Mouse (Mus musculus): ENCODE measurements at regions not wholly inside any gene's neighbourhood (a gene's known extent, or its start where the extent isn't known, plus 50 kb on each side); places are given as distances from the start of the nearest gene placed in this dataset.

DNA sequence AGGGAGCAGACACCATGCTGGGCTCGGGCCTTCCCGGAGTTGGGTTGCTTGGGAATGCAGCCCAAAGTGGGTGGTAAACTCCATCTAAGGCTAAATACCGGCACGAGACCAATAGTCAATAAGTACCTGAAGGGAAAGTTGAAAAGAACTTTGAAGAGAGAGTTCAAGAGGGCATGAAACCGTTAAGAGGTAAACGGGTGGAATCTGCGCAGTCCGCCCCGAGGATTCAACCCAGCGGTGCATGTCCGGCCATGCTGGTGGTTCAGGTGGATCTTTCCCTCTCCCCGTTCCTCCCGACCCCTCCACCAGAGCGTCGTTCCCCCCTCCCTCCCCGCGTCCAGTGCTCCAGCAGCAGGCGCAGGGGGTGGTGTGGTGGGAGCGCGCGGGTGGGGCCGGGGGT is 179.1 kb upstream of the Arhgef26 start:
- peak; percentile 53 for DNase-seq (ENCODE audit: low spot score)

DNA sequence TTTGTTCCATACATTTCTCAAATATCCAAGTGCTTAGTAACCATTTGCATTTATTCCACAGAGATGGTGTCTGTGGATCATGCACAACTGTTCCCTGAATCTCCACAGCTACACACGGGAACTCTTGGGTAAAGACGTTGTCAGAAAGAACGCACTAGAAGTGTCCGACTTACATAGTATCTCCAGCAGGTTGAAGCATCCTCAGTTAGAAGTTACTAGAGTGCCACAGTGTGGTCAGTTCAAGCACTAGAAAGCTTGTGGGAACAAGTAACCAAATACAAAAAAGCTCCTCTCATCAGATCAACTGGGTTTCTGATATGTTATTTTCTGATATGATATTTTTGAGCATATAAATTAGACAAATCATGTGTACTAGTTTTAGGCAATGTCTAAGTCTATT is 167.5 kb upstream of the Arhgef26 start:
- DNase-seq (ENCODE audit: low spot score), result no peak

DNA sequence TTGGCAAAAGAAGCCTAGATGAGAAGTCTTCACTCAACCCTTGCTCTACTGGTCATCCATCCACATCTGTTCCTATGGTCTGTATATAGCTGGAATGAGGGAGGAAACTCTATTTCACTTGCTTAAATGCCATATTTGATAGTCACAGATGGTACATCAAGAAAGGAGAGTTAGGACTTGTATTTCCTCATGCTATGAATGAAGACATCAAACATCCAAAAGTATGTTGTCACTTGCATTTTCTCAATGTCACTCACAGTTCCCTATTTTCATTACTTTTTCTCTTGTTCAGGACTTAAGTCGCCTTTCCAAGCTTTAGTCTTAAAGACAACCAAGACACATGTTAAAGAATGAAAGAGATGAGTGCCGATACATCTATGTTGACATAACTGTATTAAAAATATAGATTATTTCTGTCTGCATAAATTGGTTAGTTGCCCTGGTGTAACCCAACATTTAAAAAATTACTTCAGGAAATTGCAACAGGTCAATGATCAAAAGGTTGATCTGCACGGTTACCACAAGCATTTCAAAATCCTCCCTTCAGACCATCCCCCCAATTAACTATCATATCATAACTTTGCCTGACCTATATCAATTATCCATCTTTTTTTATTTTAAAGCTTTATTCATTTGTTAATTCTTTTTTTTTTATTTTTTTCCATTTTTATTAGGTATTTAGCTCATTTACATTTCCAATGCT is 150.2 kb upstream of the Arhgef26 start:
- DNase-seq (ENCODE audit: low spot score), result no peak

DNA sequence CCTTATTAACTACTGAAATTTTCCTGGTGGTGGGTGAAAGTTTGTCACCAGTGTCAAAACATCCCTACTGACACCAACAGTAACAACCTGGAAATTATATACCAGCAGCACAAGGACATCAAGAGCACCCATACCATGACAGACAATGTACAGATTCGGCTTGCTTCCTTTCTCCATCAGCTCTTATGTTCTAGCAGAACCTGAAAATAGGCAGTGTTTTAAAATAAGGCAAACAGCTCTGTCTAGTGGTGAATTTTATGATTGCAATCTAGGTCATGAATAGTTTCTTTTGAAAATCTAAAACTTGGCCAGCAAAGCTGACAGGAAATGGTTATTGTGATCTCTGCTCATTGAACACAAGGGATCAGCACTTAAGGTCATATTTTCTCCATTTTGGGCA is 145.7 kb upstream of the Arhgef26 start:
- DNase-seq (ENCODE audit: low spot score), result peak; percentile 11

DNA sequence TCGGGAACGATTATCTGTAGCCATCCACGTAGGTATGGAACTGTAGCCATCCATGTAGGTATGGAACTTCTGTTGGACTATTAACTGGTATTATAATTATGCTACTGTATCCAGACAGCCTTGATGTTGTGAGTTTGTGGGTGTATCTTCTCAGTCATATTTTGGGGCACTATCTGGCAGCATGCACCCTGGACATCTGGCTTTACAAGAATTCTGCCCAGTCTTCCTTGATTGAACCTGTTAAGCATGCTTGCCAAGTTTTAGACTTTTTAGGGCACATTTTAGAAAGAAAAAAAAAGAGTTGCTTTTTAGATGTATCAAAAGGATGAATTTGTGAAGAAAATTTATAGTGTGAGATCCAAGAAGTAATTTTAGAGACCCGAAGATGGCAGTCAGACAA is 143.7 kb upstream of the Arhgef26 start:
- DNase-seq (ENCODE audit: low spot score), result no peak

DNA sequence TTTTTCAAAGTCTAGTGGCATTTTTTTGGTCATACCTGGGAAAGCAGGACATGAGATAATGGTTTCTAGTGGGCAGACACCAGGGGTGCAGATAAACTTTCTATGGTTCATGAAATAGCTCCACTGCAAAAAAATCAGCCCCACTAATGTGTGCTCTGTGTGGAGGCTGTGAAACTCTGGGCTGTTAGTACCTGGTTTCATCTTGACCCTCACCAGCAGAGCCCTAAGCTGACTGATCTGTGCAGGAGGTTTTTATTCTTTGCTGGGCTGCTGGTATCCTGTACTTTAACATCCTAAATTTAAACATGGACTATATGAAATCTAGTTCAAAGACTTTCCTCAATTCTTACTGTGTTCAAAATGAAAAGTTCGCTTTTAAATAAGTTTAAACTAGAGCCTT is 141.5 kb upstream of the Arhgef26 start:
- DNase-seq (ENCODE audit: low spot score), result no peak

DNA sequence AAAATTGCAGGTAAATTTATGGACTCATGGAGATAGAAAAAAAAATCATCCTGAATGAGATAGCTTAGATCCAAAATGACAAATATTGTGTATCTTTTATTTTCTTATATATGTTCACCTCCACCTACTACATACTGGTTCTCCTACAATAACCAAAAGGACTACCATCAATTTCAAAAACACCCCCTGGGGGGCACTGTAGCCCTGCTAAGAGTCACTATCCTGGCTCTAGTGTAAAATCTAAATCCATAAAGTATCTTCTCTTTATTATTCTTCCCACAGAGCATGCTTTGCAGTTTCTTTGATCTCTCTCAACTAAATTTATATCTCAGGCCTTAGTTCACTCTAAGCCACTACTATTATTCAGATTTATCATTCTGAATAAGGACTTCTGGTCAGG is 122.3 kb upstream of the Arhgef26 start:
- peak; percentile 20 for DNase-seq (ENCODE audit: low spot score)

DNA sequence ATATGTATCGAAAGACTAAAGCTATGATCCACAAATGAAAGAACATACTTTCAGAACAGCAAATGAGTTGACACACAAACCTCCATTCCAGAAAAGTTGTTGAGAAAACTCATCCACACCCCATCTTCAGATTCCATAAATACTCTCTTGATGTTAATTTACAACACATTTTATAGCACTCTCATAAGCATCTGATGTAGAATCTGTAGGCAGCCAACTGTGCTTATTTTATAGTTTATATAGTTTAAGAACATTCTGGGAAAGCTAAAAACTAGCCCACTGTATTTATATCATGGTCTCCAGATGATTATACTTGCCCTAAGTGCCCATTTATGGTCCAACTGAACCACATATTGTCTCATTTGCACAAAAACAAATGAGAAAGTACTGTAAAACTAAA is 120.8 kb upstream of the Arhgef26 start:
- no peak for DNase-seq (ENCODE audit: low spot score)

DNA sequence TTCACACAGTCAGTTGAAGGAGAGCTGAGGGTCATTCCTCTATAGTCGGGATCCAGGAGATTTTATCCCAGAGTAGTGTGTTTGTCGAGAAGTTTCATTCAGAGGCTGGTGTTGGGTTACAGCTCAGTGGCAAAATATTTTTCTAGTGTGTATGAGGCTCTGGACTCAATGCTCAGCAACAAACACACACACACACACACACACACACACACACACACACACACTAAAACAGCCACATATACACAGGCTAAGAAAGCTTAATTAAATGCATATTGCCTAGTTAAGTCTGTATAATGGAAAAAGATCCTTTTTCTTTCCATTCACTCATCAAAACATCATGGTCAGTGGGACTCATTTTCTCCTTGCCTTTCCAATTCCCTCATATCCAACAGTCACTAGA is 110.4 kb upstream of the Arhgef26 start:
- DNase-seq (ENCODE audit: low spot score), result no peak

DNA sequence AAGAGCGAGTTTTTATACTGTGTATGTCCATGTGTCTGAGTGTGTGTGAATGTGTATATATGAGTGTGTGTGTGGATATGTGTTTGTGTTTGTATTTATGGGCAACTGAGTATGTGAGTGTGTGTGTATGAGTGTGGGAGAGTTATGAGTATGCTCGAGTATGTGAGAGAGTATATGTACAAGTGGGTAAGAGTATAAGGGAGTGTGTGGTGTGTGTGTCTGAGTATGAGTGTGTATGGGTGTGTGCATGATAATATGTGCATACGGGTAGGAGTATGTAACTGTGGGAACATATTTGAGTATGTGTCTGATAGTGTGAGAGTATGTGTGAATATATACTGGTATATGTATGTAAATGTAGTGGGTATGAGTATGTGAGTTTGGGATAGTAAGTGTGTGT is 110.0 kb upstream of the Arhgef26 start:
- no peak for DNase-seq (ENCODE audit: low spot score)

DNA sequence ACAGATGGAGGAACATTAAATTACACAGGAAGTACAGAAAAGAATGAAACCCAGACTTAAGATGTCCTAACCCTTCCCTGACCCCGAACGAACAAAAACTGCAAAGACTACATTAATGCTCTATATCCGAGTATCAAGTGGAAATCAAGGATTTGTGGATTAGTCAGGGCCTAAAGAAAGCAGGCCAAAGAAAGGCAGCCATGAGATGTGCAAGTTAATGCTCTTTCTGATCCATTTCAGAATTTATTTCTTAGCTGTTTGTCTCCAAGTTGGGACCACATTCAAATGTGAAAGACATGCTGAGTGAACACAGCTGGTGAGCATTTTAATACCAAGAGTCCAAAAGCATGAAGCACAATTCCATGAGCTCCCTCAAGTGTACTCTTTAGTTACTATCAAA is 97.1 kb upstream of the Arhgef26 start:
- DNase-seq (ENCODE audit: low spot score), result peak; percentile 3

DNA sequence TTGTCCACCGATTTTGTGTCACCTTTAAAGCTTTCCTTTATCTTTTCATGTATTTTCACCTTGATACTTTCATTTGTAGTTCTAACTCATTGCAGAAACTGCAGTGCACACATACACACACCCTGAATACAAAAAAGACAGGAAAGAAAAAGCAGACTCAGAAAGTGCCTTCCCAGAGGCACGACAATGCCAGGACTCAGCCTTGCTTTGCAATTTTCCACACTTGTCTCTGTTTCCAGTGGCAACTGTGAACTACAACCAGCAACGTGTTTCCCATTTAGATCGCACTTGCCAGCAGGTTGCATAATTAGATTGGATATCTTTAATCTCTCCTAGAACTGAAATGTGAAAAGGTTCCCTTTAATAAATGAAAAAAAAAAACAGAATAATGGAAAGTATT is 66.4 kb upstream of the Arhgef26 start:
- DNase-seq (ENCODE audit: low spot score), result no peak

DNA sequence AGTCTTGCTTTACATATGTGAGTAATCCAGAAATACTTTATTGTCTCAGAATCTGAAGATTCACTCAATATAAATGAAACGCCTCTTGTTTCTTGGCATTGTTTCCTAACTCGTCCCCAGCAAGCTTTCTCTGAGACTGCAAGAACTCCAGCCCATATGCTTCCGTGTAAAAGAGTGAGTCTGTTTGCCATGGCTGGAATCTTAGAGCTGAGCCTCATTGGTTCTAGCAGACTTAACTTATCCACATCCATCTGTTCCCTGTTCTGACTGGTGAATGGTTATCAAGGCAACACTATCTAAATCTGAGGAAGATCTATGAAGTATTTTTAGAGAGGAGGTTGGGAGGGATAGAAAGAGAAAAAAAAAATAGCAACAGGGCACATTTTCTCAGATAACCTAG is 59.9 kb upstream of the Arhgef26 start:
- DNase-seq (ENCODE audit: low spot score), result no peak

DNA sequence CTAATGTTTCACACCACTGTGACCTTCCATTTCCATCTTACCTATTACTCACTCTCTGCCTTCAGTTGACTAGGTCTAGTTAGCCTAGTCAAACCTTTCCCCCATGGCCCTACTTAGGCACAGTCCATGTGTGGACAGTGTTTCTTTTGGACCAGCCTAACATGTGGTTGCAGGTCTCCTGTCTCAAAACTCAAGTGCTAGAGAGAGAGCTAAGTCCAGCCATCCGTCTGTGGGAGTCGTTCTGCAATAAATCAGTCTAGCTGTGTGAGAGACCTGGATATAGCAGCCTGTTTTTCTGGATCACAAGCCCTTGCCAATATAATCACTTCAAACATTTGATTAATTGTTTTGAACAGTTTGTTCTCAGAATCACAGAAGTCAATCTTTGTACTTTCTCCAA is 57.2 kb upstream of the Arhgef26 start:
- DNase-seq (ENCODE audit: low spot score), result no peak

Data from heart, adult 8-10 months (tissue).